Mouse (Mus musculus): ENCODE results near the gene Rab25. TPM values are rescaled to one million over a fixed set of nuclear protein-coding genes. Genes with fewer than 3 reads are reported as not detected.

Rab25 gene
- polyA plus RNA-seq, 1 experiment from 2014 or later = 2.1 TPM

- Histone ChIP-seq H3K36me3 (peaks cover 38% of the 10 kb centered on the region), H3K9me3 (no peaks in the 10 kb centered on the region), H3K4me1 (replicated peaks) (peaks cover 54% of the 10 kb centered on the region), H3K4me3 (no peak overlapping the region), H3K27me3 (ENCODE audit: insufficient read depth, poor library complexity, severe bottlenecking) (no peaks in the 10 kb centered on the region), H3K27ac (no peak overlapping the region)
- 90% methylated on average over 5 of the region's 5 CpGs for WGBS
- no peak for DNase-seq (ENCODE audit: low spot score)
These were observed 23.1 kb downstream of the Rab25 start for GRCm38 (mm10) chr3:88525021-88525420.

- no peak overlapping the region for H3K27ac ChIP-seq
- H3K36me3 ChIP-seq = peaks cover 31% of the 10 kb centered on the region
- H3K27me3 ChIP-seq (ENCODE audit: insufficient read depth, poor library complexity, severe bottlenecking) = no peaks in the 10 kb centered on the region
- WGBS = 86% methylated on average over 8 of the region's 8 CpGs
- H3K4me3 ChIP-seq = no peak overlapping the region
- H3K9me3 ChIP-seq = no peaks in the 10 kb centered on the region
- no peak for DNase-seq (ENCODE audit: low spot score)
- H3K4me1 ChIP-seq (replicated peaks) = peaks cover 34% of the 10 kb centered on the region
These were observed 25.1 kb downstream of the Rab25 start for GRCm38 (mm10) chr3:88523027-88523426.

- 33% methylated on average over 9 of the region's 9 CpGs for WGBS
- peaks cover 31% of the 10 kb centered on the region for H3K36me3 ChIP-seq
- H3K27ac ChIP-seq = 0 out of 2 replicates have a peak overlapping the region, but pooled peaks have one; percentile 9
- no peaks in the 10 kb centered on the region for H3K9me3 ChIP-seq
- no peaks in the 10 kb centered on the region for H3K27me3 ChIP-seq (ENCODE audit: insufficient read depth, poor library complexity, severe bottlenecking)
- peaks cover 22% of the 10 kb centered on the region for H3K4me1 ChIP-seq (replicated peaks)
- peak; percentile 71 for DNase-seq (ENCODE audit: low spot score)
- no peak overlapping the region for H3K4me3 ChIP-seq
These were observed 26.2 kb downstream of the Rab25 start for GRCm38 (mm10) chr3:88521803-88522331.

GRCm38 (mm10) chr3:88521156-88521555 is 26.9 kb downstream of the Rab25 start:
- Histone ChIP-seq H3K4me3 (no peak overlapping the region), H3K4me1 (replicated peaks) (peaks cover 15% of the 10 kb centered on the region), H3K36me3 (peaks cover 31% of the 10 kb centered on the region), H3K27me3 (ENCODE audit: insufficient read depth, poor library complexity, severe bottlenecking) (no peaks in the 10 kb centered on the region), H3K9me3 (no peaks in the 10 kb centered on the region), H3K27ac (no peak overlapping the region)
- no peak for DNase-seq (ENCODE audit: low spot score)
- WGBS = 94% methylated on average over 6 of the region's 6 CpGs

GRCm38 (mm10) chr3:88520078-88520477 is 28.0 kb downstream of the Rab25 start:
- WGBS = 80% methylated on average over 2 of the region's 2 CpGs
- Histone ChIP-seq H3K27ac (no peak overlapping the region), H3K27me3 (ENCODE audit: insufficient read depth, poor library complexity, severe bottlenecking) (no peaks in the 10 kb centered on the region; the same call in 1 of the 2 replicates), H3K36me3 (peaks cover 26% of the 10 kb centered on the region), H3K4me1 (replicated peaks) (peaks cover 6% of the 10 kb centered on the region), H3K4me3 (no peak overlapping the region), H3K9me3 (no peaks in the 10 kb centered on the region)
- no peak for DNase-seq (ENCODE audit: low spot score)

- Histone ChIP-seq H3K4me3 (no peak overlapping the region), H3K4me1 (replicated peaks) (peaks cover 8% of the 10 kb centered on the region), H3K36me3 (peaks cover 9% of the 10 kb centered on the region), H3K9me3 (no peaks in the 10 kb centered on the region), H3K27ac (no peak overlapping the region), H3K27me3 (ENCODE audit: insufficient read depth, poor library complexity, severe bottlenecking) (no peaks in the 10 kb centered on the region; the same call in 1 of the 2 replicates)
- no peak for DNase-seq (ENCODE audit: low spot score)
- WGBS = 91% methylated on average over 4 of the region's 4 CpGs
These were observed 29.7 kb downstream of the Rab25 start for GRCm38 (mm10) chr3:88518411-88518810.

GRCm38 (mm10) chr3:88516407-88516806 is 31.7 kb downstream of the Rab25 start:
- 80% methylated on average over 2 of the region's 2 CpGs for WGBS

GRCm38 (mm10) chr3:88515095-88515386 is 33.1 kb downstream of the Rab25 start:
- 96% methylated on average over 2 of the region's 2 CpGs for WGBS
- no peak overlapping the region for H3K27ac ChIP-seq
- peaks cover 34% of the 10 kb centered on the region for H3K4me1 ChIP-seq (replicated peaks)
- no peaks in the 10 kb centered on the region for H3K36me3 ChIP-seq
- no peak for DNase-seq (ENCODE audit: low spot score)
- H3K4me3 ChIP-seq = no peak overlapping the region
- no peaks in the 10 kb centered on the region for H3K9me3 ChIP-seq
- H3K27me3 ChIP-seq (ENCODE audit: insufficient read depth, poor library complexity, severe bottlenecking) = no peaks in the 10 kb centered on the region; the same call in 1 of the 2 replicates

More at GRCm38 (mm10) chr3:88516407-88516806, 31.7 kb downstream of the Rab25 start:
- H3K27me3 ChIP-seq (ENCODE audit: insufficient read depth, poor library complexity, severe bottlenecking) = no peaks in the 10 kb centered on the region; the same call in 1 of the 2 replicates
- H3K27ac ChIP-seq = no peak overlapping the region
- H3K9me3 ChIP-seq = no peaks in the 10 kb centered on the region
- H3K4me1 ChIP-seq (replicated peaks) = peaks cover 22% of the 10 kb centered on the region
- no peak for DNase-seq (ENCODE audit: low spot score)
- H3K36me3 ChIP-seq = no peaks in the 10 kb centered on the region
- H3K4me3 ChIP-seq = no peak overlapping the region

GRCm38 (mm10) chr3:88514231-88515094 is 33.6 kb downstream of the Rab25 start:
- WGBS = 79% methylated on average over 10 of the region's 10 CpGs
- Histone ChIP-seq H3K9me3 (no peaks in the 10 kb centered on the region), H3K36me3 (no peaks in the 10 kb centered on the region), H3K4me3 (no peak overlapping the region), H3K27ac (no peak overlapping the region), H3K4me1 (replicated peaks) (peaks cover 40% of the 10 kb centered on the region), H3K27me3 (ENCODE audit: insufficient read depth, poor library complexity, severe bottlenecking) (no peaks in the 10 kb centered on the region; the same call in 1 of the 2 replicates)
- no peak for DNase-seq (ENCODE audit: low spot score)

- Histone ChIP-seq H3K4me3 (no peak overlapping the region), H3K27me3 (ENCODE audit: insufficient read depth, poor library complexity, severe bottlenecking) (no peaks in the 10 kb centered on the region; the same call in 1 of the 2 replicates), H3K4me1 (replicated peaks) (peaks cover 44% of the 10 kb centered on the region), H3K27ac (peak overlapping the region; percentile 71), H3K9me3 (no peaks in the 10 kb centered on the region), H3K36me3 (no peaks in the 10 kb centered on the region)
- 84% methylated on average over 7 of the region's 7 CpGs for WGBS
- no peak for DNase-seq (ENCODE audit: low spot score)
These were observed 34.5 kb downstream of the Rab25 start for GRCm38 (mm10) chr3:88513546-88514115.

- peaks cover 44% of the 10 kb centered on the region for H3K4me1 ChIP-seq (replicated peaks)
- peak overlapping the region; percentile 5; the same call in 1 of the 2 replicates for H3K4me3 ChIP-seq
- H3K27ac ChIP-seq = peak overlapping the region; percentile 71
These were observed 35.1 kb downstream of the Rab25 start for GRCm38 (mm10) chr3:88512896-88513545.

GRCm38 (mm10) chr3:88512141-88512895 is 35.8 kb downstream of the Rab25 start:
- 37% methylated on average over 6 of the region's 6 CpGs for WGBS
- H3K27ac ChIP-seq = peak overlapping the region; percentile 71

More at GRCm38 (mm10) chr3:88512896-88513545, 35.1 kb downstream of the Rab25 start:
- Histone ChIP-seq H3K27me3 (ENCODE audit: insufficient read depth, poor library complexity, severe bottlenecking) (peaks cover 2% of the 10 kb centered on the region; the same call in 1 of the 2 replicates), H3K9me3 (no peaks in the 10 kb centered on the region), H3K36me3 (no peaks in the 10 kb centered on the region)
- no peak for DNase-seq (ENCODE audit: low spot score)
- 47% methylated on average over 15 of the region's 15 CpGs for WGBS

More at GRCm38 (mm10) chr3:88512141-88512895, 35.8 kb downstream of the Rab25 start:
- peaks cover 44% of the 10 kb centered on the region for H3K4me1 ChIP-seq (replicated peaks)
- no peaks in the 10 kb centered on the region for H3K36me3 ChIP-seq
- peaks cover 3% of the 10 kb centered on the region for H3K27me3 ChIP-seq (ENCODE audit: insufficient read depth, poor library complexity, severe bottlenecking)
- H3K4me3 ChIP-seq = peak overlapping the region; percentile 5; the same call in 1 of the 2 replicates
- no peaks in the 10 kb centered on the region for H3K9me3 ChIP-seq
- DNase-seq (ENCODE audit: low spot score) = no peak

All from hindbrain, embryonic 10.5 days (tissue).